Mouse (Mus musculus): ENCODE measurements around the gene Swap70.

Gene Swap70

GRCm38 (mm10) chr7:110305486-110305885 lies 84.0 kb downstream of the Swap70 start:
- no peak for DNase-seq (ENCODE audit: low spot score)

GRCm38 (mm10) chr7:110306281-110306680 lies 84.8 kb downstream of the Swap70 start:
- no peak for DNase-seq (ENCODE audit: low spot score)

GRCm38 (mm10) chr7:110307741-110308140 lies 86.2 kb downstream of the Swap70 start:
- no peak for DNase-seq (ENCODE audit: low spot score)

- no peak for DNase-seq (ENCODE audit: low spot score)
Measured at GRCm38 (mm10) chr7:110309246-110309645, 87.7 kb downstream of the Swap70 start.

GRCm38 (mm10) chr7:110313392-110314055 lies 92.0 kb downstream of the Swap70 start:
- no peak for DNase-seq (ENCODE audit: low spot score)

GRCm38 (mm10) chr7:110314401-110314890 lies 92.9 kb downstream of the Swap70 start:
- no peak for DNase-seq (ENCODE audit: low spot score)

GRCm38 (mm10) chr7:110315352-110315751 lies 93.8 kb downstream of the Swap70 start:
- no peak for DNase-seq (ENCODE audit: low spot score)

GRCm38 (mm10) chr7:110317412-110317811 lies 95.9 kb downstream of the Swap70 start:
- DNase-seq (ENCODE audit: low spot score): no peak

- DNase-seq (ENCODE audit: low spot score): no peak
Measured at GRCm38 (mm10) chr7:110318971-110319519, 97.5 kb downstream of the Swap70 start.

- no peak for DNase-seq (ENCODE audit: low spot score)
Measured at GRCm38 (mm10) chr7:110321106-110321505, 99.6 kb downstream of the Swap70 start.

GRCm38 (mm10) chr7:110324852-110325251 lies 103.3 kb downstream of the Swap70 start:
- no peak for DNase-seq (ENCODE audit: low spot score)

GRCm38 (mm10) chr7:110325381-110326110 lies 104.0 kb downstream of the Swap70 start:
- no peak for DNase-seq (ENCODE audit: low spot score)

All from urinary bladder, postnatal 25 days (tissue).